Mouse (Mus musculus): ENCODE results near the gene Cog6. TPM values are rescaled to one million over a fixed set of nuclear protein-coding genes. Genes with fewer than 3 reads are reported as not detected.

Cog6 gene
- total RNA-seq, 2 experiments from 2014 or later: 42.1 to 45.1 TPM

DNA sequence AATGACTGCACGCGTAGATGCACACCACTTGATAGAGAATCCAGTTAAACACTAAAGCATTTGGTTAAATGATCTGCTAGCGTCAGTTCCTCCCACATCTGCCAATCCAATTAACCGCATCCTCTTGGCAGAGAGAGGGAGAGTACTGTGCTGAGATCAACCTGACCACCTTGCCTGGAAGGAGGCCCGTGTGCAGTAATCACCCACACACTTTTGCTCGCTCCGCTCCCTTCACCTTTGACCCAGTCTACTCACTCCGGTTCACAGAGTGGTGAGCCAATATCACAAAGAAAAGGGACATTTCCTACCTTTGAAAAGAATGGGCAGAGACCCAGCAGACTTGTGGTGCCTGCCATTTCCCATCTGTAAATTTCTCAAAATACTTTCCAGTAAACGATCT lies 62.4 kb downstream of the Cog6 start:
- intact Hi-C loops (cut with DNase I): no loop called here
- Histone ChIP-seq H3K27ac (peak overlapping the region; percentile 75), H3K4me3 (no peak overlapping the region)
- peak; percentile 49 for DNase-seq
- no peak for TF ChIP-seq CTCF (IDR thresholded peaks at IDR 0.05)

- no peak for DNase-seq
- intact Hi-C loops (cut with DNase I): no loop called here
- peak overlapping the region; percentile 75 for H3K27ac ChIP-seq
- H3K4me3 ChIP-seq: no peak overlapping the region
- TF ChIP-seq CTCF (IDR thresholded peaks at IDR 0.05): no peak
These were observed 63.2 kb downstream of the Cog6 start for GRCm38 (mm10) chr3:52953831-52954230.

GRCm38 (mm10) chr3:52948824-52949223 lies 68.2 kb downstream of the Cog6 start:
- H3K4me3 ChIP-seq: no peak overlapping the region
- TF ChIP-seq CTCF (IDR thresholded peaks at IDR 0.05): no peak
- H3K27ac ChIP-seq: no peak overlapping the region
- intact Hi-C loops (cut with DNase I): no loop called here
- no peak for DNase-seq

GRCm38 (mm10) chr3:52947444-52947843 lies 69.6 kb downstream of the Cog6 start:
- no peak overlapping the region for H3K4me3 ChIP-seq
- DNase-seq: no peak
- no peak overlapping the region for H3K27ac ChIP-seq
- no peak for TF ChIP-seq CTCF (IDR thresholded peaks at IDR 0.05)
- intact Hi-C loops (cut with DNase I): no loop called here

GRCm38 (mm10) chr3:52940832-52941468 lies 76.1 kb downstream of the Cog6 start:
- H3K4me3 ChIP-seq: peak overlapping the region; percentile 45
- intact Hi-C loops (cut with DNase I): no loop called here
- DNase-seq: peak; percentile 70
- TF ChIP-seq CTCF (IDR thresholded peaks at IDR 0.05): no peak
- peak overlapping the region; percentile 32; the same call in 1 of the 2 replicates for H3K27ac ChIP-seq

DNA sequence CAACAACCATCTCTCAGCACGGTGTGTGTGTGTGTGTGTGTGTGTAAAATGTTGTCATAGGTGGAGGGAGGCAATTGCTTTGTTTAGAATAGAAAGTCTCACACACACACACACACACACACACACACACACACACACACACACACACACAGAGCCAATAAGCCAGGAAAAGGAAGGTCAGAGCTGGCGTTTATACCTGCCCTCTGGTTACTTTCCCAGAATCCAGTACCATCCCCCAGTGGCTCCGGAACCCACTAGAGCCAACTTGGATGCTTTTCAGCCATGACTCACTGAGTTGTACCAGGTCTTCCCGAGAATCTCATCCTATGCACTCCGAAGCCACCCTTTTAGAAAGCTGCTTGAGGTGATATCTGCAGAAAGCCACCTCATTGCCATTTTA lies 78.6 kb downstream of the Cog6 start:
- no peak overlapping the region for H3K27ac ChIP-seq
- no peak overlapping the region for H3K4me3 ChIP-seq
- peak; percentile 26 for DNase-seq
- intact Hi-C loops (cut with DNase I): no loop called here
- no peak for TF ChIP-seq CTCF (IDR thresholded peaks at IDR 0.05)

DNA sequence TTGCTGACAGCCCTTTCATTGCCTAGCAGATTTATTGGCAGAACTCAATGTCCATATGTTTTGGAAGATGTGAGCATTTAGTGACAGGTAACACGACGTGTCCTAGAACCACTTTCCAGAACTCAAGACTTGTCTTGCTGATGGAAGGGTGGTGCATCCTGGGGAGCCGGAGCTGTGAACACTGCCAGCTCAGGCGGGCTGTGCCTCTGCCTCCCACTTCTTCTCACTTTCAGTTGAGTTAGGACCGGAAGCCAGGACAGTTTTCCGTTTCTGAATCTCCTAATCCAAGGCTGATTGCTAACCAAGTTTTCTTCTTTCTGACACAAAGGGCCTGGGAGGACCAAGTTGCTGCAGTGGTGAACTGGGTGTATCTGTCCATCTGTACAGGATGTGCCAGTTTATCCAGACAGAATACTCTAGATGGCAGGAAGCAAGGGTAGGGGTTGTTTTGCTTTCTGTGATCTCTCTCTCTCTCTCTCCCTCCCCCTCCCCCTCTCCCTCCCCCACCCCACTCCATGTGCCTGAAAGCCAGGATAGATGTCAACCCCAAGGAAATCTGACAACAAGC lies 79.2 kb downstream of the Cog6 start:
- Histone ChIP-seq H3K27ac (no peak overlapping the region), H3K4me3 (no peak overlapping the region)
- DNase-seq: no peak
- TF ChIP-seq CTCF (IDR thresholded peaks at IDR 0.05): no peak
- intact Hi-C loops (cut with DNase I): no loop called here

DNA sequence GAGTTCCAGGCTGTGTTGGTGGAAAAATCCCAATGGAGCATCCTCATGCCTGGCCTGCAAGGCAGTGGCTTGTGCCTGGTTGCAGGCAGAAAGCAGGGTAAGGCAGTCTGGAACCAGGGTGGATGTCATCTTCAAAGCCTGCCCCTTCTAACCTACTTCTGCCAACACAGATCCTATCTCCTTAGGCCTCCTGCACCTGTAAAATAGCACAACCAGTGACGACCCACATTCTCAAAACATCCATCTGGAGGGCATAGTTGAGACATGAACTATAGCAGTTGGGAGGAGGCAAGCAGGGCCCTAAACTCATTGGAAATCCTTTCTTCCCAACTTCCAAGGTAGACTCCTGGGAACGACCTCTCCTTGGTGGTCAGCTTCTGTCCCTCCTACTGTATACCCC lies 85.1 kb downstream of the Cog6 start:
- Histone ChIP-seq H3K27ac (no peak overlapping the region), H3K4me3 (no peak overlapping the region)
- no peak for TF ChIP-seq CTCF (IDR thresholded peaks at IDR 0.05)
- intact Hi-C loops (cut with DNase I): loop anchor here (5.0 kb wide), 1 partner anchor 35 kb away; no protein-coding TSS in a partner anchor
- DNase-seq: no peak

Other genes starting within 250 kb of the Cog6 start
- 10 to 100 TPM in 1 of 2 experiments, 1 to 10 TPM in 1; 10.0 to 16.6 TPM for gene Lhfp, start 24.3 kb upstream of the Cog6 start, total RNA-seq (2021)

All from gastrocnemius, adult 2 months (tissue).